Mouse (Mus musculus): ENCODE results near the gene Catip.

DNA sequence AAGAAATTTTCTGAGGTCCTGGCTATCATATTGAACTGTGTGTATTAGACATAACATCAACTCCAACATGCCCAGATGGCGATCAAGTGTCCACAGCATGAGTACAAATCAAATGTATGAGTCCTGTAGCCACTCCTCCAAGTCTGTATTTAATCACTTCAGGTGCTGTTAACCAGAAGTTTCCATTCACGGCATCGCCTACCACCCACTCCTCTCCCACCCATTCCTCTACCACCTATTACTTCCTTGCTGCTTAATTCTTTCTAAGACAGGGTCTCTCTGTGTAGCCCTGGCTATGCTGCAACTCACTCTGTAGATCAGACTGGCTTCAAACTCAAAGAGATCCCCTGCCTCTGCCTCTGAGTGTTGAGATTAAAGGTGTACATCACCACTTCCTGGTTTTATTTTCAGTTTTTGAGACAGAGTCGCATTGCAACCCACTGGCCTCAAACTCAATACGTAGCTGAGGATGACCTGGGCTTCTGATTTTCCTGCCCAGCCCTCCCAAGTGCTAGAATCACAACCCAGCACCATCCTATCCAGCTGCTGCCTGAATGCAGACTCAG is 1.9 kb upstream of the Catip start:
- TF ChIP-seq CTCF (IDR thresholded peaks at IDR 0.05; ENCODE audit: low read depth) (no peak), EP300 (IDR thresholded peaks at IDR 0.05; ENCODE audit: low read depth) (no peak)
